Mouse (Mus musculus) adrenal gland, postnatal 25 days (tissue): ENCODE results near the gene Prkar1a. TPM values are rescaled to one million over a fixed set of nuclear protein-coding genes. Genes with fewer than 3 reads are reported as not detected.

ENCODE experiments used
- DNase-seq: peaks from one replicate; pipeline ENCODE4 v3.0.0; 2021; ENCODE audit warnings: mixed read lengths
- long read RNA-seq: library from polyadenylated mRNA; stranded (forward); transcript quantifications from one replicate; pipeline ENCODE4 v2.0.0, GENCODE M21; 2021
- total RNA-seq: library from RNA; stranded (reverse); gene quantifications from 2 replicates; pipeline ENCODE4 v1.2.3, GENCODE M21; 2021

Gene Prkar1a
- 345 and 386 TPM in 2 replicates for total RNA-seq
- long read RNA-seq, transcript Prkar1a-201 (11 exons, 3,359 nt) = major isoform, 592 of 749 reads
- long read RNA-seq, partial matches to known transcripts = 140 of 749 reads
- long read RNA-seq, other reads (novel, unspliced or antisense) = 15 of 749 reads

DNA sequence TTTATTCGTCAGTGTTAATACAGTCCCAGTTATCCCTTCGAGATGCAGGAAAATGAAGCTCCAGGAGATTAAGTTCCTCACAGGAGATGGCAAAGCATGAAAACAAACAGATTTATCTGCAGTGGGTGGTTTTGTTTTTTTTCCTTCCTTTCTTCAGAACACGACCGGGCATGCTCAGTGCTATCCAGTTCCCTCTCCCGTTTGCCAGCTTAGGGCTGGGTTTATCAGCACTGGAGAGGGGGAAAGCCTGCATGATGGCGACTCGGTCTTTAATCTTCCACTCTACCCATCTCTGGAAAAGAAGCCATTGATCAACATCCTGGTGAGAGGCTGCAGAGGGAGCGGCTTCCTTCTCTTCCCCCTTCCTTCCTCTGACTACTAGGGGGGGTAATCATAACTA, at the start of gene Prkar1a:
Prkar1a (plus strand) TSS at position 200 of the 400 bp plus-strand sequence.
- DNase-seq = no peak

DNA sequence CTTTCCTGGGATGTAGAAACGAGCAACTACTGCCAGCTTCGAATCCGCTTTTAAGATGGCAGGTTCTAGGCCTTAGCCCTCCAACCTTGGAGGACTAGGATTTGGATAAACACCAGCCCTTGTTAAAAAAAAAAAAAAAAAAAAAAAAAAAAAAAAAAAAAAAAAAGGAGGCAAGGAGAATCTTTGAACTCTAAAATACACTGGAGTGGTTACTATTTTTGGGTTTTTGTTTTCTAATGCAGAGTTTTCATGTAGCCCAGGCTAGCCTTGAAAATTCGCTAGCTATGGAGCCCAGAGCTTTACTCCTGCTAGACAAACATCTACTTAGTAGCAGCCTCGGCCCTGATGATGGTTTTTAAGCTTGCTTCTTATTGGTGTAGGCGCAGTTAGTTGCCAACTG, 41.6 kb upstream of the Prkar1a start:
- DNase-seq = no peak

DNA sequence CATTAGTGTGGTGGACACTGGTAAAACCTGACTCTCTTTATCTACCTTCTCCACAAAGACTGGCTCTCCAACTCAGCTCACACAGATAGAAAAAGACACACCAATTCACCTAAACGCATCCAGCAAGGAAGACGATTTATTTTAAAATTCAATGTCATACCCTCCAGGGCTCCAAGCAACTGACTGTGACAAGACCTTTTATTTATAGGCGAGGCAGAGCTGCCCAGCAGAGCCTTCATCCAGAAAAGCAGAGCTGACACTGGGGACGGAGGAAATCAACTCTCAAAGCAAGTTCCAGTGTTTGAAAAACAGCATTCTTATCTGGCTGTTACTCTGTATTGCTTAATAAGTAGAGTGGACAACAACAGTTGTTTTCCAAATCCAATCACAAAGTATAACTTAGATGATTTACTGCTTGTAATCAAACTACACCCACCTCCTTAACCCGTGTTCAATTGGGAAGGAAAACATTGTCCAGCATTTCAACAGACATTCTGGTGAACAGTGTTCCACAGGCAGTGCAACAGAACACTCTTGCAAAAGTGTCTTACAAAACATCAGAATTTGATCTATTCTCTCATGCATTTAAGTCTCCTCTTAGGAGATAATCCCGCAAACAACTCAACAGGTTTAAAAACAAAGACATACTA, 40.1 kb upstream of the Prkar1a start:
- DNase-seq = no peak

DNA sequence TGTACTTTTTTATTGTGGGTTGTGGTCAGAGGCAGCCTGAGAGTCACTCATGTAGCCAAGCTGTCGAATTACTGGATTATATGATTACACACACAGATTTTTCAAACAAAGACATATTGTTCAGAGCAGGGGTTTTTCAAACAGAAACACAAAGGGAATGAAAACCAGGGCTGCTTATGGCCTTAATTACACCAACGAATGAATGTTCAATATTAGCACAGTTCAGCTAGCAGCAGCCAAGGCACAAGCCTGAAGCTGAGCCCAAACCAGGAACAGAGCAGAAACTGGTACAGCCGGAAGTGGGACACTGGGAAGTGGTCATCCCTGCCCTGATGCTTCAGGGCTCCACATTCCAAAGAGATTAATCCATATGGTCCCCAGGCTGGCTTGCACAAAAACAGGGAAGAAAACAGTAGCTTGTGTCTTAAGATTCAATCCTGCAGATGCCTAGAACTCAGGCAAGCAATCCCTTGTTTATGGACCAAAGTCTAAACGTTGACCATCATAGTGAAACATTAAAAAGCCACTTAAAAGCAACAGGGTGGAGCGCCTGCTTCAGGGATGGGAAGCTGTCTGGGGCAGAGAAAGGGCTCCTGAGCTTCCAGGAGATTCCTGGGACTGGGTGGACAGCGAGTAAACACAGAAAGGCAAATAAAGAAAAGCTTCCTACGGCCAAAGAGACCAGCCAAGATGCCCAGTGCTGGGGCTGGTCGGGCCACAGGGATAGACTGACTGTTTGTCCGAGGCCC, 39.0 kb upstream of the Prkar1a start:
- DNase-seq = no peak

DNA sequence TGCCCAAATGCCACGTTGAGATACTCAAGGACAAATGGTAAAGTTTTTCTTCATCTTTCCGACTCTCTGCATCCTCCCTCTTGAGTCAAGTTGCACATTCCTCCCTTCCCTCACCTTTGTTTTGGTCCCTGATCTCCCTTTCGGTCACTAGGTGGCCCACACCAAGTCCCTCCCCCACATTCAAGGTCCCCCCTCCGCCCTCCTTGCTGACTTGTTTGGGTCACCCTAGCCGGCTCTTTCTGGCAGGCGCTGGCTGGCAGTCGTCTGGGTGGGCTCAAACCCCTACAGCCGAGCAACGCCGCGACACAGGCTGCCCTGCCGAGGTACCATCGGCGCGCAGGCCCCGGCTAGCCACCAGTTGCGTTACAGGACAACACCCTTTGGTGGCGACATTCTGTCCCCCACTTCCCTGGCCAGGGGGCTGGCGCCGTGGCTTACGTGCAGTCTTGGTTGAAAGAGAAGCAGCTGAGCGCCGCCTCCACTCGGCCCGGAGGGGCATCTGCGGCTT, 38.4 kb upstream of the Prkar1a start:
- DNase-seq = no peak

DNA sequence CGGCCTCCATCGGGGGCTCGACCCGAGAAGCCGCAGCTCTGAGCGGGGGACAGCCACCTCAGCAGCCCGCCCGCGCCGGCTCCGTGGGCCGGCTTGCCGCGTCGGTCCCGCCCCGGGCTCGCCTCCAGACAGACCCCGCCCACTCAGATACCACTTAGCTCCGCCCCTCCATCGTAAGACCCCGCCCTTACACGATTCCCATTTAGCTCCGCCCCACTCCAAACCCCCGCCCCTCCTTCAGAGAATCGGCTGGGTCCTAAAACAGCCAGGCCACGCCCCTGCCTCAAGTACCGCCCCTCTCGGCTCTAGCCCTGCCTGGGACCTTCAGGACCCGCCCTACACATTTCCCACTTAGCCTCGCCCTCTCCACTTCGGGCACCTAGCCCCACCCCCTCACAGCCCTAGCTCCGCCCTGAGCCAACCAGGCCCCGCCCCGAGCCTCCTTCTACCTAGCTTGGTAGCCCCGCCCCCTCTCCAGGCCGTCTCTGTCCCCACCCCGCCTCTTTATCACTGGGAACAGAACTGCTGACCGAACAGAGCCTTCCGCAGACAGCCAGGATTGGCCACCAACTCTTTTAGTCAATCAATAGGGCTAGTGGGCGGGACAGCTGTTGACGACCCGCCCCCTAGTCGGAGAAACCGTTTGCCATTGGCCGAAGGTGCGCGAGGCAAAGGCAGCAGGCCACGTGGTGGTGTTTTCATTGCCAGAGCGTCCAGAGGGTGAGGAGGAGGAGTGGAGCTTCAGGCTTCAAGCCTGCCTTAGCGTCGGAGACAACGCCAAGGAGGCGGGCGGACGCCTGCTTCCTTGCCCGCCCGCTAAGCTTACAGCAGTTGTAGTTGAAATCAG, 37.7 kb upstream of the Prkar1a start, which contains the start of gene Wipi1:
Wipi1 (minus strand) TSS at position 665 of the 847 bp plus-strand sequence.
- DNase-seq = peak; percentile 100

DNA sequence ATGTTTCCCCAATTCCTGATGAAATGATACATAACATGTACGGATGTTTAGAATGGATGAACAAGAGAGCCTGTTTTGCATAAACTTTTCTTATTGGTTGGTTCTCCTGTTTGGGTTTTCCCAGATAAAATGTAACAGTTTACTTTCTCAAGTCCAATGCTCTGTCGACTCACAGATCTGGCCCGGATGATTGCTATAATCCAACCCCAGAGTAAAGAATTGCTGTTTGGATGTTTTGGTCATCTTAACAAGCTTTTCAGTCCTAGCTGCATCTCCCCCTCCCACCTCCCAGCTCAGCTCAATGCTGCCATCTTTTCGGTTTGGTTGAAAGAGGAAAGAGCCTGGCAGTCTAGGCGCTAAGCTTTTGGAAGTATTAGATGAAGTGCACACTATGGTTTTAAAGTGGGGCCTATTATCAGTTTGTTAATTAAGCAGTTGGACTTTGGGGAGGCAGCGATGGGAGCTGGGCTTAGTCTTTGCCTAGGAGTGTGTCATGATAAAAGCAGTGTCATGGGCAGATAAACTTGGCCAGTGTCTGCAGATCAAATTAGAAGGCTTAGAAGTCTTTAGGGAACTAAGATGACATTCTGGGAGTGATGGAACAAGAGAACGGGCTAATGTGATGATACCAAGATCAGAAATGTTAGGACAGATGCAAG, 36.2 kb upstream of the Prkar1a start:
- DNase-seq = no peak

DNA sequence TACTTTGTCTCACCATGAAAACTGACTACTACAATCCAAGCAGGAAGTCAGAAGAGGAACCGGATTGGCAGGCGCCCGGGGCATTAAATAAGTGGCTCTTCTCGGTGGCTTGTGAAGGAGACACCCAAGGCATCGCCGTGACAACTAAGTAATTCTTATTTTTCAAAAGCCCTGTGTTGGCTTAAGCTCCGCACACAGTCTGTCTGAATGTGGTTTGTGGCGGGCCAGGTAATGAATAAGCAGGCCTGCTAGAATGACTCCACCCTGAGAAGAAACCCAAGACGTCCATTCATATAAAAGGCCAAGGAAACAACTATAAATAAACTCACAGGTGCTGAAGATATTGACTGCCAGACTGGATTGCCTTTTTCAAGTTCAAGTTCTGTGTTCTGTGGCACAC, 33.9 kb upstream of the Prkar1a start:
- DNase-seq = no peak

DNA sequence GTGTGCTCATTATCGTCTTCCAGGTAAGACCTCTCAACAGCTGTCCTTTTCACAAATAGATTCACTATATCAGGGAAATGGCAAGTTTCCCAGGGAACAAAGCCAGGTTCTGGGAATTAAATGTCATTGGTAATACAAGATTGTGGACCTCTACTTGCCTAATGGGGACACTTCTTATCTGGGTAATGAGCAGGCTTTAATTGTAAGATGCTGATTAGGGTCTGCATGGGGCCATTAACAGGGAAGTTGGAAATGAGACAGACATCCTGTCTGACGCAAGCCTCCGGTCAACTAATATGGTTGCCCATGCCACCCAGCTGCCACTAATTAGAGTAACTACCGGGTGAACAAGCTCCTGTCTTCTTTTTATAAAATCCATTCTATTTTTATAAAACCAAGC, 32.9 kb upstream of the Prkar1a start:
- DNase-seq = no peak

DNA sequence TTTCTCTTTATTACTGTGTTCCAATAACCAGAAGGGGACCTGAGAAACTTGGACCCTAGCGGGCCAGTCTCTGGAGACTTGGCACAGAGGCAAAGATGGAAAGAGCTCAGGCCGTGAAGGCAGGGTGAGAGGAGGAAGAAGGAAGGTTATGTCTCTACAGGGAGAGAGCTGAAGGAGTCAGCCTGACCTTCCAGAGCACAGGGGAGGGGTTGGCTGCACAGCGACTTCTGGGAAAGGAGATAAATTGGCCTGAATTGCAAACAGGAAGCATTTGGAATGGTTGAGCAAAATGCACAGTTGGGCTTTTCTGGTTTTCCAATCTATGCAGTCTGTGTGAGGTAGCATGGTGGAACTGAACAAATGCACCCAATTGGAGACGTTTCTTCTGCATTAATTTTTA, 32.4 kb upstream of the Prkar1a start:
- no peak for DNase-seq

DNA sequence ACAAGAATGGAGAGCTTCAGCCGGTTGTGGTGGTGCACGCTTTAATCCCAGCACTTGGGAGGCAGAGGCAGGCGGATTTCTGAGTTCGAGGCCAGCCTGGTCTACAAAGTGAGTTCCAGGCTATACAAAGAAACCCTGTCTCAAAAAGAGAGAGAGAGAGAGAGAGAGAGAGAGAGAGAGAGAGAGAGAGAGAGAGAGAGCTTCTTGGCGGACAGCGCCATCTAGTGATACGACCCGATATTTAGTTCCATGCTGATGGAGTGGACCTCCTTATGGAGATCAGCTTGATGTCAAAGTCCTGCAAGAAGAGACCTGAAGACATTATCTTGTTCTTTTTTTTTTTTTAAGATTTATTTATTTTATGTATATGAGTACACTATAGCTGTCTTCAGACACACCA, 30.1 kb upstream of the Prkar1a start:
- DNase-seq = peak; percentile 72

DNA sequence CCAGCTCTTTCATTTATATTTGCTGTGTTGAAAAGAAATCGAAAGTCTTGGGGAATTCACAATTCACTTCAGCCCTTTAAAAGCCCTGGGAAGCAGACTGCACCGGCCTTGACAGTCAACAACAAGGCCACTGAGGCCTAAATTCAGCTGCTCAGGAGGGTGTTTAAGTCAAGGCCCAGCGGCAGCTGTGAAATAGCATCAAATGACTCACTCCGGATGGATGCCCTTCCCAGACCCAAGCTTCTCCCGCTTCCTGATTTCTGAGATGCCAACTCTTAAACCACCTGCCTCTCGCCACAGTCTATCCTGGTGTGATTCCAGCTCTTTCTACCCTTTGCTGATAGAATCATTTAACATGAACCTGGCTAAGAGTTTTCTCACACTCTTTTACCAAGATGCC, 28.8 kb upstream of the Prkar1a start:
- DNase-seq = peak; percentile 45

DNA sequence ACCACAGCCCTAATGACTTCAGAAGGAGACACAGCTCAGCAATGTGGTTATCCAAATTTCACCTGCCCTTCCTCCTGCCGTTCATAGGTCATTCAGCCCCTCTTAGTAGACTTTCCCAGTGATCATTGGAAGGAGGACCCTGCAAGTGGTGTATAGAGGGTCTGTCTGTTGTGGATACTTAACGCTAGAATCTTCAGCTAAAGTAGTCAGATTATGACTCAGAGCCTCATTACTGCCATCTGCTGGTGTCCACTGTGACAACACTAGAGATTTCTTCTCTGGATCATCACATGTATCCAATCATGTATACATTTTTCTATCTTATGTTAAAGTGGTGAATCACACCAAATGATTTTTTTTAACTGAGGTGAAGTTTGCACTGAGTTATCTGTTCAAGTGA, 28.0 kb upstream of the Prkar1a start:
- DNase-seq = peak; percentile 47

DNA sequence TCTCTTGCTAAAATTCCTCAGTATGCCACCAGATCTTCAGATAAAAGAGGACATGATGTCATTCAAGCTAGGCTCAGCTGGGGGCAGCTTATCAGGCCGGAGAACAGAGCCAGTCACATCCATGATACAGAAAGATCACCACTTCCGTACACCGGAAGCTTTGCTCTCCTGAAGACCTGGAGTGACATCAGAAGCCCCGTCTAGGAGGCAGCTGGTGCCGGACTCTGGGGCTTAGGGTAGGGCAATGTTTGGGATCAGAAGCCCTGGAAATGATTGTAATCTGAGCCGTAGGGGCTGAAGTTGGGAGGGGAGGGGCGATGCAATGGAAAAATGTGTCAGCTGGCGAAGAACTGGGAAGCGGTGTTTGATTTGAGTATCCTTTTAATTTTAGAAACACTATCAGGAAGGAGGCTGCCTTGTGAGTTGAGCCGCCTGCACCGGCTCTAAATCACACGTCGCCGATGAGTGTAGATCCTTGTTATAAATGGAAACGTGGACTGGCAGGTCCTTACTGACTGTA, 26.6 kb upstream of the Prkar1a start:
- DNase-seq = peak; percentile 24

DNA sequence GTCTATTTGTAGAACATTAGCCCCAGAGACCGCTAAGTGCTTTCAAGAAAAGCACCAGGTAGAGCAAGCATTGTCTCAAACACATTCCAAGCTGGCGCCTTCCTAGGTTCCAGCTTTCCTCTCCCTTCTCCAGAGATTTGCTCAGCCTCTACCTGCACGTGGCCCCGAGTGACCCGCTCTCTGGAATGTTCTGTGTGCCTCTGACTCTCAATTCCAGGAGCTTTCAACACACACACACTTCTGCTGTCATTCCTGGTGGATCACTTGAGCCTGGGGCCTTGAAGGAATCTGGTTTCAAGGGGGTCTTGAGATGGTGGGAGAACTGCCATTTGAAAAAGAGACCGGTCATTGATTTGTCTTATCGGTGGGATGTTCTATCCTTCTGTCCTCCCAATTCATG, 26.0 kb upstream of the Prkar1a start:
- no peak for DNase-seq

DNA sequence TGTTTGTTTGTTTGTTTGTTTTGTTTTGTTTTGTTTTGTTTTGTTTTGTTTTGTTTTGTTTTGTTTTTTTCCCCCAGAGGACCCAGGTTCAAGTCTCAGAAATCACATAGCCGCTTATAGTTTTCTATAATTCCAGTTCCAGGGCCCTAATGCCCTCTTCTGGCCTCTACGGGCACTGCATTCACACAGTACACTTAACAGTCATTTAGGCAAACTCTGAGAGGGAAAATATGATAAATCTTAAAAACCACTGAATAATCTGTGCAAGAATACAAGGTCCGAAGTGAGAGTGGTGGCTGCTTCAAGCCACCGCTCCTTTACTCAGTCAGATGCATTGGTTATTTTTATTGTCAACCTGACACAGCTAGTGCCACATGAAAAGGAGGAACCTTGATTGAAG, 21.6 kb upstream of the Prkar1a start:
- no peak for DNase-seq

DNA sequence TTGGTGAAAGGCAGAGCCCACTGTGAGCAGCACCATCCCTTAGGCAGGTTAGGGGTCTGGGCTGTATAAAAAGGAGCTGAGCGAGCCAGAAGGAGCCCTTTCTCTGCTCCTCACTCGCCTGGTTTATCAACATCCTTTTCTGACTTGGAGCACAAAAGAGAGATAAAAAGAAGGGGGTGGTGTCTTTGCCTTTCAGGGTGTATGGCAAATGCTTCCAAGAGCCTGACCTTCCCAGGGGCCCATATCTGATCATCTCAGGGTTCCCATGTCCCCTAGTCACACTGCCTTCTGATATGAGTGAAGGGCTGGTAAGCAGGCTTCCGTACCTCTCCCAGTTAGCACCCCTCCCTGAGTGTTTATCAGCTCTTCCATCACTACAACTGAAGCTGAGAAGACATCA, 21.1 kb upstream of the Prkar1a start:
- no peak for DNase-seq

DNA sequence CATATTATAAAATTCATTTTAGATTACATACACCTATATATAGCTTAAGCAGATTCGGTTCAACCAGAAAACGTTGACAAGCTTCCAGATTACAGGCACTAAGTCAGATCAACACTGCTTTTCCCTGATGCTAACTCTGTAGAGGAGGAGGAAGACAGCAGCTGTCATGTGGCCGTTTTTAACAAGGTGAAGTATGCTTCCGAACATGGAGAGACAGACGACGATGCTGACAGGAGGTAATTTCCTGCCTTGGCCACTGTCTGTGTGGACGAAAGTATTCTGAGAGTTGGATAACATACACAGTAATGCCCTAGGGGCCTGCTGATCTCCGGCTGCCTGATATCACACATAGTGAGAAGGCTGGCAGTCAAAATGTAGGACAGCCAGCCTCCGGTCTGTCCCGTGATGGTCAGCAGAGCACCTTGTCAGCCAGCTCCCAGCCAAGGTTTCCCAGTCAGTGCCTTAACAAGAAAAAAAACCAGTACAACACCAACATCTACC, 20.1 kb upstream of the Prkar1a start:
- no peak for DNase-seq

DNA sequence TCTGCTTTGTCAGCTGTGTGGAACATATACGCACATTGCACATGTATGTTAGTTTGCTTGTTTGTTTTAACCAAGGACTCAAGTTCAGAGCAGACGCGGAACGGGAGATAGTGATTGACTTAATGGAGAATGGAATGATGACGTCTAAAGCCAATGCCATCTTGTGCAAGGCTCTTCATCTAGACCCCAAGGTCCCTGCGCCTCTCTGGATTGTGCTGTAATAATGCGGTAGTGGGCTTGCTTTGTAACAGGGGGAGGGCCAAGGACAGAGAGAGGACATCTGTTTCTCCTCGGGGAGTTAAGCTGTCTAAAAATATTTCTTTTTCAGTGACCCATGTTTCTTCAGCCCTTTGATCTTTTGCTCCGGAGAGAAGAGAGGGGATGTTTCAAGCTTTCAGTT, 14.3 kb upstream of the Prkar1a start:
- no peak for DNase-seq

DNA sequence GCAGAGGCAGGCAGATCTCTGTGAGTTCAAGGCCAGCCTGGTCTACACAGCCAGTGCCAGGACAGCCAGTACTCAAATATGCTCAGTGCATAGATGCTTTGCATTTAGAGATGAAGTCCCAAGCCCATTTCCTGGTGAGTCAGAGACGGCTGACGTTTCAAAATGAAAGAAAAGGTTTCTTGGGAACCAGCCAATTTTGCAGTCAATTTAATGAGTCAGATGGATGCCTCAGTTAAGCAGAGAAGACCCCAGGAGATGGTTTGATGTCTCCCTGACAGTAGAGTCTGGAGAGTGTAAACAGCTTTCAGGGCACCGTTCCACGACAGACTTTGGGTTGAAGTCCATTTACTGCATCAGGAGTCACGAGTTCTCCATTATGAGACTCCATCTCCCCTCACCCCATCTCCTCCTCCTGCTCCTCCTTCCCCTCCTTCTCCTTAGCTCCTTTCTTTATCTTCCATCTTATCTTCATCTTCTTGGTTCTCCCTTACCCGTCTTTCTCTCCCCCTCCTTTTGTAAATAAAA, 13.3 kb upstream of the Prkar1a start:
- no peak for DNase-seq

DNA sequence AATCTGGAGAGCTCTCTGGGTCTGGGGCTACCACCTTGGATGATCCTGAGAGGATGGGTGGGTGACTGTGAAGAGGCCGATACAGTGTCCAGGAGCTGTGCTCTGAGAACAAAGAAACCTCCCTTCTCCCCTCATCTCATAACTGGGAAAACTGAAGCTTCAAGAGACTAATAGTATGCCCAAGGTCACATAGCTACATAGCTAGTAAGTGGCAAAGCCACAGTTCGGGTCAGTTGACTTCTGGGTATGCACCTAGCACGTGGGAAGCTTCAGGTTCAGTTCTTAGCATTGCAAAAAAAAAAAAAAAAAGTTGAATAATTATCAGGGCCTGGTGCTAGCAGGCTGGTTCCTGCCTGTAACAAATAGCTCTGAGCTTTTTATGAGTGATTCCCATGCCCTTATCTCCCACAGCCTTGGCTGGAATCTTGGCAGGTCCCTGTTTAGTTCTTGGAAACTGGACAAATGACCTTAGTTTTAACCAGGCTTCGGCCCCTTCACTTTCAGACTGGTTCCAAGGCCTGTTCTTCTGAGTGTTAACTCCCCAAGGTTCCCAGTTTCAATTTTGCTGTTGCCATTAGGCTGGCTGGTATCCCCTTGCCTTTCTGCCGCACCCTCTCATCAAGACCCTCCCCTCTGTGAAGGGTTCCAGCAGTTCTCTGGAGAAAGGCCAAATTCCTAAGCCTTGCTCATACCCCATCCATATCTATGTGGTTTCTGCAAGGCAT, 7.5 kb upstream of the Prkar1a start:
- peak; percentile 38 for DNase-seq
